In the genomic region with DNA sequence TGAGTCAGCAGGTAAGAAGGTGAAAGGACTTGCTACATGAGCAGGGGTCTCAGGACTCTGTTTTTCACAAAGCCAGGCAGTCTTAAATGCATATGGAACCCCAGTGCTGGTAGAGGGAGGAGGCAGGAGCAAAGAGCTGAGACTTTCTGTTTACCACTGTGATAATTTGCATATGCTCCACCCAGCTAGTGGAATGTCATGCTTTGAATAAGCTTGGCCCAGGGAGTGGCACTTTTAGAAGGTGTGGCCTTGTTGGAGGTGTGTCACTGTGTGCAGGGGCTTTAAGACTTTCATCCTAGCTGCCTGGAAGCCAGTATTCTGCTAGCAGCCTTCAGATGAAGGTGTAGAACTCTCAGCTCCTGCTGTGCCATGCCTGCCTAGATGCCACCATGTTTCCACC, we compare ENCODE assay signal across 17 mouse cellular contexts. TPM values are rescaled to one million over a fixed set of nuclear protein-coding genes. Genes with fewer than 3 reads are reported as not detected.
DNase-seq lines count a peak whose midpoint lies in the region.
"Had no signal": no experiment of that assay in that cellular context is flagged by ENCODE, and none has a peak within 500 bp of the region (broad histone marks: within the 10 kb centered on the region; RNA-seq: fewer than 3 reads in every experiment).

No protein-coding gene starts in this region.

- DNase-seq in heart, adult 11 months, result peak; percentile 15
- no peak for DNase-seq in heart, adult 18-20 months
- peak; percentile 37 for DNase-seq in Muller cell, postnatal 12 days (ENCODE audit: inconsistent ontology term)
- DNase-seq in ZHBTc4 (ENCODE audit: low read depth, low spot score), result peak; percentile 92
- no peak for DNase-seq in natural killer cell, adult 2 months (ENCODE audit: low spot score in 2 of 2)
- DNase-seq in layer of hippocampus, postnatal 25 days (ENCODE audit: extremely low spot score in 1 of 2, low spot score in 1 of 2), result no peak
- DNase-seq: adrenal gland, adult 2 months; adrenal gland, postnatal 14 days; B cell, adult 2 months; cerebellum, adult 11-12 months; cerebellum, adult 8-10 months; cerebellum, postnatal 10 days; cerebellum, postnatal 36 days; forebrain, postnatal 0 days; gastrocnemius, postnatal 25 days; kidney, adult 2 months had no signal

RNA-seq across cellular contexts. Expression of a gene that starts 5.9 kb away (rescaled TPM):
- total RNA-seq in heart, adult 18-20 months (2021), result 10 to 100 TPM; 57.2 to 58.8 TPM
- total RNA-seq in layer of hippocampus, postnatal 25 days (2021), result 1 to 10 TPM; 3.9 to 4.4 TPM
- total RNA-seq: CH12.LX had no signal

RNA-seq across cellular contexts. Expression of a gene that starts 34.0 kb away (rescaled TPM):
- total RNA-seq in heart, adult 18-20 months (2021), result 1 to 10 TPM; 1.1 to 1.2 TPM
- 10 to 100 TPM in 1 of 2 experiments, 1 to 10 TPM in 1; 9.7 to 12.3 TPM for total RNA-seq in layer of hippocampus, postnatal 25 days (2021)
- total RNA-seq: CH12.LX had no signal

Comparison
In these comparisons a context has a peak if more than half of its experiments do, and no peak if none do; other contexts are left out.
1. DNase-seq: peak in heart, adult 11 months (single experiment), Muller cell, postnatal 12 days (single experiment) and ZHBTc4 (single experiment); none in heart, adult 18-20 months (0 of 2), natural killer cell, adult 2 months (0 of 2) and layer of hippocampus, postnatal 25 days (0 of 2).
2. RNA of a gene that starts 5.9 kb away (total RNA-seq): 57.2 to 58.8 TPM in heart, adult 18-20 months; 3.9 to 4.4 TPM in layer of hippocampus, postnatal 25 days; every median in the first group is over 10 times any median in the second.
3. RNA of a gene that starts 34.0 kb away (total RNA-seq): 9.7 to 12.3 TPM in layer of hippocampus, postnatal 25 days; 1.1 to 1.2 TPM in heart, adult 18-20 months; every median in the first group is over 4 times any median in the second.